Mouse (Mus musculus) limb, embryonic 12.5 days (tissue): Measurements from ENCODE around the gene Pcbp2. TPM values are rescaled to one million over a fixed set of nuclear protein-coding genes. Genes with fewer than 3 reads are reported as not detected.

Experiments
- polyA plus RNA-seq: library from polyadenylated mRNA; unstranded; fragments of >200 nt; fragmentation: Nextera tagmentation; extraction: Ambion mirVana; gene quantifications from 2 replicates; pipeline ENCODE4 v1.2.1, GENCODE M21; 2016

Gene Pcbp2
- polyA plus RNA-seq, 1 experiment from 2014 or later, result 230 TPM

Other genes with a start within 250 kb of the Pcbp2 start
- gene Itgb7, start 238.6 kb upstream of the Pcbp2 start, polyA plus RNA-seq, result 2.9 and 3.3 TPM in 2 replicates
- 137 TPM in 2 replicates for gene Rarg, start 213.0 kb upstream of the Pcbp2 start, polyA plus RNA-seq
- 1.3 and 1.4 TPM in 2 replicates for gene Gm9918, start 200.0 kb upstream of the Pcbp2 start, polyA plus RNA-seq
- 56.1 and 58.8 TPM in 2 replicates for gene Mfsd5, start 191.1 kb upstream of the Pcbp2 start, polyA plus RNA-seq
- gene Espl1, start 174.3 kb upstream of the Pcbp2 start, polyA plus RNA-seq, result 42.7 and 49.3 TPM in 2 replicates
- gene Pfdn5, start 144.4 kb upstream of the Pcbp2 start, polyA plus RNA-seq, result 431 and 445 TPM in 2 replicates
- gene Myg1, start 138.8 kb upstream of the Pcbp2 start, polyA plus RNA-seq, result 117 and 120 TPM in 2 replicates
- gene Aaas, start 119.8 kb upstream of the Pcbp2 start, polyA plus RNA-seq, result 95.6 and 99.6 TPM in 2 replicates
- 3.1 and 4.3 TPM in 2 replicates for gene Sp7, start 103.4 kb upstream of the Pcbp2 start, polyA plus RNA-seq
- 11.1 and 12.1 TPM in 2 replicates for gene Sp1, start 64.4 kb upstream of the Pcbp2 start, polyA plus RNA-seq
- gene Amhr2, start 25.2 kb upstream of the Pcbp2 start, polyA plus RNA-seq, result 0.48 TPM in 1 of 2 replicates, not detected in the other
- 66.1 and 68.1 TPM in 2 replicates for gene Prr13, start 11.5 kb upstream of the Pcbp2 start, polyA plus RNA-seq
- not detected in 2 replicates for gene Gm10337, start 33.2 kb downstream of the Pcbp2 start, polyA plus RNA-seq
- gene Map3k12, start 46.5 kb downstream of the Pcbp2 start, polyA plus RNA-seq, result 23.8 and 26.6 TPM in 2 replicates
- 109 and 111 TPM in 2 replicates for gene Tarbp2, start 47.7 kb downstream of the Pcbp2 start, polyA plus RNA-seq
- gene Npff, start 54.4 kb downstream of the Pcbp2 start, polyA plus RNA-seq, result 2.5 and 3.0 TPM in 2 replicates
- not detected in 2 replicates for gene Gm28047, start 154.5 kb downstream of the Pcbp2 start, polyA plus RNA-seq
- 32.1 and 37.7 TPM in 2 replicates for gene Atf7, start 154.9 kb downstream of the Pcbp2 start, polyA plus RNA-seq
- gene Atp5g2, start 201.8 kb downstream of the Pcbp2 start, polyA plus RNA-seq, result 61.4 and 72.9 TPM in 2 replicates